Mouse (Mus musculus): ENCODE results near the gene Gpsm2. TPM values are rescaled to one million over a fixed set of nuclear protein-coding genes. Genes with fewer than 3 reads are reported as not detected.
A peak's percentile ranks its signal among the peaks of the same experiment; 100 is the strongest.
"Not testable (repeated sequence)": the region's sequence is repeated elsewhere in the genome, so short reads cannot be mapped to it uniquely, and the experiment has no call there.

Gpsm2 gene
- polyA plus RNA-seq, 1 experiment from 2014 or later = 33.7 TPM

GRCm38 (mm10) chr3:108653710-108654379 is 68.3 kb downstream of the Gpsm2 start, which contains the start of gene Clcc1:
Gene Clcc1 (plus strand): TSS chr3:108653913.
- Histone ChIP-seq H3K27ac (ENCODE audit: low read length) (peak within 1 kb of the TSS; percentile 89), H3K4me2 (ENCODE audit: low read length) (peak within 1 kb of the TSS; percentile 74), H3K9me3 (ENCODE audit: control insufficient read depth, low read length) (no peaks in the 10 kb centered on the region), H3K9ac (replicated peaks; ENCODE audit: low read depth, low read length) (peak within 1 kb of the TSS; percentile 85), H3K4me3 (replicated peaks; ENCODE audit: low read length) (peak within 1 kb of the TSS; percentile 87), H3K36me3 (ENCODE audit: control insufficient read depth, insufficient read depth) (no peaks in the 10 kb centered on the region), H3K4me1 (replicated peaks; ENCODE audit: control insufficient read depth, insufficient read depth, low read length) (peaks cover 10% of the 10 kb centered on the region), H3K27me3 (replicated peaks; ENCODE audit: control insufficient read depth, insufficient read depth, low read length) (no peaks in the 10 kb centered on the region)
- under 1% methylated on average over 56 of the region's 57 CpGs for WGBS
- peak; percentile 98 for ATAC-seq

- H3K4me3 ChIP-seq (replicated peaks; ENCODE audit: low read length) = no peak overlapping the region
- no peak overlapping the region for H3K9ac ChIP-seq (replicated peaks; ENCODE audit: low read depth, low read length)
- H3K9me3 ChIP-seq (ENCODE audit: control insufficient read depth, low read length) = no peaks in the 10 kb centered on the region
- ATAC-seq = no peak
- no peaks in the 10 kb centered on the region for H3K27me3 ChIP-seq (replicated peaks; ENCODE audit: control insufficient read depth, insufficient read depth, low read length)
- no peaks in the 10 kb centered on the region for H3K36me3 ChIP-seq (ENCODE audit: control insufficient read depth, insufficient read depth)
- no peak overlapping the region for H3K27ac ChIP-seq (ENCODE audit: low read length)
- 23% methylated on average over 9 of the region's 9 CpGs for WGBS
- H3K4me1 ChIP-seq (replicated peaks; ENCODE audit: control insufficient read depth, insufficient read depth, low read length) = peaks cover 10% of the 10 kb centered on the region
- H3K4me2 ChIP-seq (ENCODE audit: low read length) = peak overlapping the region; percentile 23
Measured at GRCm38 (mm10) chr3:108652866-108653642, 69.1 kb downstream of the Gpsm2 start.

DNA sequence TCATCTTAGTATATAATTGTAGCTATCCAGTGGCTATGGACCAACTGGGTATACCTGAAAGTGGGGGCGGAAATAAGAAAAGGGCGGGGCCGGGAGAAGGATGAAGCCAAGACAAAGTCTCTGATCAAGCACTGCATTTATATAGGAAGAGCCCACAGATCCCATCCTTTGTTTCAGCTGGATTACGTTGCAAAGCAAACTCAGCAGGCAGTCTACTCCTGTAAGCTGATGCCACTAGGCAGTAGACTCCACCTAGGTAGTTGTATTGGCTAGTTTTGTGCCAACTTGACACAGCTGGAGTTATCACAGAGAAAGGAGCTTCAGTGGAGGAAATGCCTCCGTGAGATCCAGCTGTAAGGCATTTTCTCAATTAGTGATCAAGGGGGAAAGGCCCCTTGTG is 74.4 kb downstream of the Gpsm2 start:
- H3K4me2 ChIP-seq (ENCODE audit: low read length); ATAC-seq; H3K27me3 ChIP-seq (replicated peaks; ENCODE audit: control insufficient read depth, insufficient read depth, low read length); H3K4me1 ChIP-seq (replicated peaks; ENCODE audit: control insufficient read depth, insufficient read depth, low read length); H3K9me3 ChIP-seq (ENCODE audit: control insufficient read depth, low read length); H3K27ac ChIP-seq (ENCODE audit: low read length); H3K9ac ChIP-seq (replicated peaks; ENCODE audit: low read depth, low read length); H3K4me3 ChIP-seq (replicated peaks; ENCODE audit: low read length): not testable (repeated sequence)
- H3K36me3 ChIP-seq (ENCODE audit: control insufficient read depth, insufficient read depth) = peaks cover 23% of the 10 kb centered on the region
- WGBS = 36% methylated on average over 5 of the region's 5 CpGs

DNA sequence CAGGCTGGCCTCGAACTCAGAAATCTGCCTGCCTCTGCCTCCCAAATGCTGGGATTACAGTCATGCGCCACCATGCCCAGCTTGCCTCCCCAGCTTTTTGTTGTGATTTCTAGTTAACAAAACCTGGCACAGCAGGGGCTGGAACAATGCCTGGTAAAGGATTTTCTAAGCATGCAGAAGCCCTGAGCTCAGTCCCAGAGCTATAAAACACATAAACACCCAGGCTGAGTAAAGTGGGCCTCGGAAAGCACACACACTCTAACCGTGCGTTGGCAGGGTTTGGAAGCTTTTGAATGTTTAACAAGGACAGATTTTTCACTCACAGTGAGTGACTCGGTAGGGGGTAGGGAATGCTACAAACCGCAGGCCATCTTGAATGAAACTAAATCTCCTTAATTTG is 76.1 kb downstream of the Gpsm2 start:
- 29% methylated on average over 7 of the region's 7 CpGs for WGBS
- Histone ChIP-seq H3K27me3 (replicated peaks; ENCODE audit: control insufficient read depth, insufficient read depth, low read length) (no peaks in the 10 kb centered on the region), H3K4me3 (replicated peaks; ENCODE audit: low read length) (no peak overlapping the region), H3K36me3 (ENCODE audit: control insufficient read depth, insufficient read depth) (peaks cover 25% of the 10 kb centered on the region), H3K27ac (ENCODE audit: low read length) (no peak overlapping the region), H3K4me1 (replicated peaks; ENCODE audit: control insufficient read depth, insufficient read depth, low read length) (no peaks in the 10 kb centered on the region), H3K4me2 (ENCODE audit: low read length) (no peak overlapping the region), H3K9me3 (ENCODE audit: control insufficient read depth, low read length) (no peaks in the 10 kb centered on the region), H3K9ac (replicated peaks; ENCODE audit: low read depth, low read length) (no peak overlapping the region)
- ATAC-seq = no peak

GRCm38 (mm10) chr3:108644856-108645255 is 77.3 kb downstream of the Gpsm2 start:
- WGBS = 92% methylated on average over 3 of the region's 3 CpGs
- H3K4me2 ChIP-seq (ENCODE audit: low read length) = no peak overlapping the region
- H3K9ac ChIP-seq (replicated peaks; ENCODE audit: low read depth, low read length) = no peak overlapping the region
- no peak for ATAC-seq
- no peak overlapping the region for H3K4me3 ChIP-seq (replicated peaks; ENCODE audit: low read length)
- H3K9me3 ChIP-seq (ENCODE audit: control insufficient read depth, low read length) = no peaks in the 10 kb centered on the region
- H3K4me1 ChIP-seq (replicated peaks; ENCODE audit: control insufficient read depth, insufficient read depth, low read length) = no peaks in the 10 kb centered on the region
- H3K36me3 ChIP-seq (ENCODE audit: control insufficient read depth, insufficient read depth) = peaks cover 27% of the 10 kb centered on the region
- no peaks in the 10 kb centered on the region for H3K27me3 ChIP-seq (replicated peaks; ENCODE audit: control insufficient read depth, insufficient read depth, low read length)
- no peak overlapping the region for H3K27ac ChIP-seq (ENCODE audit: low read length)

GRCm38 (mm10) chr3:108640998-108641397 is 81.1 kb downstream of the Gpsm2 start:
- Histone ChIP-seq H3K9me3 (ENCODE audit: control insufficient read depth, low read length) (no peaks in the 10 kb centered on the region), H3K27me3 (replicated peaks; ENCODE audit: control insufficient read depth, insufficient read depth, low read length) (no peaks in the 10 kb centered on the region), H3K4me1 (replicated peaks; ENCODE audit: control insufficient read depth, insufficient read depth, low read length) (no peaks in the 10 kb centered on the region), H3K4me3 (replicated peaks; ENCODE audit: low read length) (no peak overlapping the region), H3K4me2 (ENCODE audit: low read length) (no peak overlapping the region), H3K27ac (ENCODE audit: low read length) (no peak overlapping the region), H3K9ac (replicated peaks; ENCODE audit: low read depth, low read length) (no peak overlapping the region), H3K36me3 (ENCODE audit: control insufficient read depth, insufficient read depth) (peaks cover 40% of the 10 kb centered on the region)
- WGBS = 84% methylated on average over 4 of the region's 4 CpGs
- no peak for ATAC-seq

GRCm38 (mm10) chr3:108639412-108639811 is 82.7 kb downstream of the Gpsm2 start:
- Histone ChIP-seq H3K27ac (ENCODE audit: low read length) (no peak overlapping the region), H3K36me3 (ENCODE audit: control insufficient read depth, insufficient read depth) (peaks cover 35% of the 10 kb centered on the region), H3K4me2 (ENCODE audit: low read length) (no peak overlapping the region), H3K9me3 (ENCODE audit: control insufficient read depth, low read length) (no peaks in the 10 kb centered on the region), H3K4me3 (replicated peaks; ENCODE audit: low read length) (no peak overlapping the region), H3K4me1 (replicated peaks; ENCODE audit: control insufficient read depth, insufficient read depth, low read length) (no peaks in the 10 kb centered on the region), H3K27me3 (replicated peaks; ENCODE audit: control insufficient read depth, insufficient read depth, low read length) (no peaks in the 10 kb centered on the region), H3K9ac (replicated peaks; ENCODE audit: low read depth, low read length) (no peak overlapping the region)
- WGBS = 64% methylated on average over 4 of the region's 4 CpGs
- no peak for ATAC-seq

GRCm38 (mm10) chr3:108634761-108635160 is 87.3 kb downstream of the Gpsm2 start:
- peaks cover 30% of the 10 kb centered on the region for H3K36me3 ChIP-seq (ENCODE audit: control insufficient read depth, insufficient read depth)
- H3K4me2 ChIP-seq (ENCODE audit: low read length) = no peak overlapping the region
- no peak for ATAC-seq
- H3K4me3 ChIP-seq (replicated peaks; ENCODE audit: low read length) = no peak overlapping the region
- no peaks in the 10 kb centered on the region for H3K4me1 ChIP-seq (replicated peaks; ENCODE audit: control insufficient read depth, insufficient read depth, low read length)
- H3K9me3 ChIP-seq (ENCODE audit: control insufficient read depth, low read length) = no peaks in the 10 kb centered on the region
- no peak overlapping the region for H3K9ac ChIP-seq (replicated peaks; ENCODE audit: low read depth, low read length)
- H3K27ac ChIP-seq (ENCODE audit: low read length) = no peak overlapping the region
- 94% methylated on average over 5 of the region's 5 CpGs for WGBS
- no peaks in the 10 kb centered on the region for H3K27me3 ChIP-seq (replicated peaks; ENCODE audit: control insufficient read depth, insufficient read depth, low read length)
